Mouse (Mus musculus): ENCODE data around the gene Ngly1. TPM values are rescaled to one million over a fixed set of nuclear protein-coding genes. Genes with fewer than 3 reads are reported as not detected.

The Ngly1 gene
- polyA plus RNA-seq, 1 experiment from 2014 or later = 36.7 TPM

GRCm38 (mm10) chr14:16314842-16315241, 65.8 kb downstream of the Ngly1 start:
- H3K9me3 ChIP-seq = no peaks in the 10 kb centered on the region
- H3K4me2 ChIP-seq (replicated peaks) = no peak overlapping the region
- WGBS = 76% methylated on average over 2 of the region's 2 CpGs
- H3K27me3 ChIP-seq (replicated peaks) = no peaks in the 10 kb centered on the region
- H3K27ac ChIP-seq = 0 out of 2 replicates have a peak overlapping the region, but pooled peaks have one; percentile 58
- H3K36me3 ChIP-seq = no peaks in the 10 kb centered on the region
- peaks cover 8% of the 10 kb centered on the region; the same call in 1 of the 2 replicates for H3K4me1 ChIP-seq (replicated peaks)
- no peak for ATAC-seq
- H3K9ac ChIP-seq = no peak overlapping the region
- no peak overlapping the region for H3K4me3 ChIP-seq (replicated peaks)

GRCm38 (mm10) chr14:16316715-16317114, 67.6 kb downstream of the Ngly1 start:
- no peak overlapping the region for H3K9ac ChIP-seq
- H3K4me3 ChIP-seq (replicated peaks) = no peak overlapping the region
- no peak for ATAC-seq
- no peaks in the 10 kb centered on the region for H3K36me3 ChIP-seq
- no peaks in the 10 kb centered on the region for H3K27me3 ChIP-seq (replicated peaks)
- H3K27ac ChIP-seq = no peak overlapping the region
- no peaks in the 10 kb centered on the region for H3K9me3 ChIP-seq
- 55% methylated on average over 1 of the region's 1 CpGs for WGBS
- H3K4me1 ChIP-seq (replicated peaks) = peaks cover 8% of the 10 kb centered on the region; the same call in 1 of the 2 replicates
- no peak overlapping the region for H3K4me2 ChIP-seq (replicated peaks)

- H3K4me2 ChIP-seq (replicated peaks) = no peak overlapping the region
- 68% methylated on average over 2 of the region's 2 CpGs for WGBS
- H3K9ac ChIP-seq = no peak overlapping the region
- no peaks in the 10 kb centered on the region for H3K4me1 ChIP-seq (replicated peaks)
- H3K27me3 ChIP-seq (replicated peaks) = no peaks in the 10 kb centered on the region
- no peaks in the 10 kb centered on the region for H3K9me3 ChIP-seq
- H3K36me3 ChIP-seq = no peaks in the 10 kb centered on the region
- ATAC-seq = peak; percentile 88
- H3K27ac ChIP-seq = no peak overlapping the region
- H3K4me3 ChIP-seq (replicated peaks) = no peak overlapping the region
These were observed 70.7 kb downstream of the Ngly1 start for GRCm38 (mm10) chr14:16319818-16320217.

GRCm38 (mm10) chr14:16324394-16324793, 75.3 kb downstream of the Ngly1 start:
- no peaks in the 10 kb centered on the region for H3K36me3 ChIP-seq
- no peak overlapping the region for H3K27ac ChIP-seq
- H3K4me2 ChIP-seq (replicated peaks) = no peak overlapping the region
- no peaks in the 10 kb centered on the region for H3K9me3 ChIP-seq
- no peaks in the 10 kb centered on the region for H3K27me3 ChIP-seq (replicated peaks)
- H3K9ac ChIP-seq = no peak overlapping the region
- ATAC-seq = no peak
- no peaks in the 10 kb centered on the region for H3K4me1 ChIP-seq (replicated peaks)
- no peak overlapping the region for H3K4me3 ChIP-seq (replicated peaks)
- 81% methylated on average over 4 of the region's 4 CpGs for WGBS

- ATAC-seq = no peak
- no peaks in the 10 kb centered on the region for H3K36me3 ChIP-seq
- H3K4me1 ChIP-seq (replicated peaks) = no peaks in the 10 kb centered on the region
- no peak overlapping the region for H3K4me3 ChIP-seq (replicated peaks)
- no peaks in the 10 kb centered on the region for H3K9me3 ChIP-seq
- H3K4me2 ChIP-seq (replicated peaks) = no peak overlapping the region
- H3K27me3 ChIP-seq (replicated peaks) = no peaks in the 10 kb centered on the region
- H3K9ac ChIP-seq = no peak overlapping the region
- no peak overlapping the region for H3K27ac ChIP-seq
- 44% methylated on average over 1 of the region's 1 CpGs for WGBS
These were observed 76.1 kb downstream of the Ngly1 start for GRCm38 (mm10) chr14:16325208-16325607.

- H3K4me2 ChIP-seq (replicated peaks) = no peak overlapping the region
- H3K4me1 ChIP-seq (replicated peaks) = no peaks in the 10 kb centered on the region
- H3K27ac ChIP-seq = no peak overlapping the region
- H3K4me3 ChIP-seq (replicated peaks) = no peak overlapping the region
- H3K9ac ChIP-seq = no peak overlapping the region
- 11% methylated on average over 2 of the region's 2 CpGs for WGBS
- no peaks in the 10 kb centered on the region for H3K27me3 ChIP-seq (replicated peaks)
- peak; percentile 88 for ATAC-seq
- H3K36me3 ChIP-seq = no peaks in the 10 kb centered on the region
- H3K9me3 ChIP-seq = no peaks in the 10 kb centered on the region
These were observed 79.5 kb downstream of the Ngly1 start for GRCm38 (mm10) chr14:16328531-16328930.

GRCm38 (mm10) chr14:16328959-16329480, 79.9 kb downstream of the Ngly1 start:
- Histone ChIP-seq H3K4me1 (replicated peaks) (no peaks in the 10 kb centered on the region), H3K27ac (0 out of 2 replicates have a peak overlapping the region, but pooled peaks have one; percentile 18), H3K9ac (no peak overlapping the region), H3K36me3 (no peaks in the 10 kb centered on the region), H3K27me3 (replicated peaks) (no peaks in the 10 kb centered on the region), H3K4me3 (replicated peaks) (no peak overlapping the region), H3K9me3 (no peaks in the 10 kb centered on the region), H3K4me2 (replicated peaks) (no peak overlapping the region)
- WGBS = 46% methylated on average over 5 of the region's 5 CpGs
- peak; percentile 4; the same call in 1 of the 2 replicates for ATAC-seq

GRCm38 (mm10) chr14:16329756-16330155, 80.7 kb downstream of the Ngly1 start:
- Histone ChIP-seq H3K4me3 (replicated peaks) (no peak overlapping the region), H3K27ac (no peak overlapping the region), H3K4me2 (replicated peaks) (no peak overlapping the region), H3K27me3 (replicated peaks) (no peaks in the 10 kb centered on the region), H3K9me3 (no peaks in the 10 kb centered on the region), H3K36me3 (no peaks in the 10 kb centered on the region), H3K4me1 (replicated peaks) (no peaks in the 10 kb centered on the region), H3K9ac (no peak overlapping the region)
- ATAC-seq = no peak
- WGBS = 67% methylated on average over 3 of the region's 3 CpGs

- Histone ChIP-seq H3K9me3 (no peaks in the 10 kb centered on the region), H3K4me1 (replicated peaks) (0 out of 2 replicates have a peak, but pooled peaks cover 4% of the 10 kb centered on the region), H3K36me3 (no peaks in the 10 kb centered on the region), H3K4me3 (replicated peaks) (no peak overlapping the region), H3K27ac (no peak overlapping the region), H3K9ac (no peak overlapping the region), H3K27me3 (replicated peaks) (no peaks in the 10 kb centered on the region), H3K4me2 (replicated peaks) (no peak overlapping the region)
- WGBS = 90% methylated on average over 3 of the region's 3 CpGs
- no peak for ATAC-seq
These were observed 85.2 kb downstream of the Ngly1 start for GRCm38 (mm10) chr14:16334260-16334659.

GRCm38 (mm10) chr14:16335835-16336417, 86.8 kb downstream of the Ngly1 start:
- Histone ChIP-seq H3K27me3 (replicated peaks) (no peaks in the 10 kb centered on the region), H3K27ac (no peak overlapping the region), H3K36me3 (no peaks in the 10 kb centered on the region), H3K4me2 (replicated peaks) (no peak overlapping the region), H3K9ac (no peak overlapping the region), H3K9me3 (no peaks in the 10 kb centered on the region), H3K4me3 (replicated peaks) (no peak overlapping the region), H3K4me1 (replicated peaks) (0 out of 2 replicates have a peak, but pooled peaks cover 4% of the 10 kb centered on the region)
- ATAC-seq = peak; percentile 47
- 23% methylated on average over 3 of the region's 3 CpGs for WGBS

GRCm38 (mm10) chr14:16347505-16347904, 98.4 kb downstream of the Ngly1 start:
- no peaks in the 10 kb centered on the region for H3K27me3 ChIP-seq (replicated peaks)
- H3K4me3 ChIP-seq (replicated peaks) = no peak overlapping the region
- H3K27ac ChIP-seq = no peak overlapping the region
- no peaks in the 10 kb centered on the region for H3K4me1 ChIP-seq (replicated peaks)
- no peak for ATAC-seq
- no peak overlapping the region for H3K9ac ChIP-seq
- H3K4me2 ChIP-seq (replicated peaks) = no peak overlapping the region
- H3K9me3 ChIP-seq = no peaks in the 10 kb centered on the region
- H3K36me3 ChIP-seq = no peaks in the 10 kb centered on the region
- WGBS = 65% methylated on average over 9 of the region's 9 CpGs

GRCm38 (mm10) chr14:16359704-16360103, 110.6 kb downstream of the Ngly1 start:
- no peak overlapping the region for H3K4me2 ChIP-seq (replicated peaks)
- 56% methylated on average over 1 of the region's 1 CpGs for WGBS
- no peak for ATAC-seq
- no peak overlapping the region for H3K9ac ChIP-seq
- no peak overlapping the region for H3K4me3 ChIP-seq (replicated peaks)
- no peaks in the 10 kb centered on the region for H3K9me3 ChIP-seq
- H3K27ac ChIP-seq = no peak overlapping the region
- H3K27me3 ChIP-seq (replicated peaks) = no peaks in the 10 kb centered on the region
- H3K4me1 ChIP-seq (replicated peaks) = peaks cover 6% of the 10 kb centered on the region; the same call in 1 of the 2 replicates
- H3K36me3 ChIP-seq = no peaks in the 10 kb centered on the region

All from intestine, embryonic 15.5 days (tissue).